Mouse (Mus musculus): ENCODE data around the gene Hivep3. TPM values are rescaled to one million over a fixed set of nuclear protein-coding genes. Genes with fewer than 3 reads are reported as not detected.

Hivep3 gene
- total RNA-seq, 4 experiments from 2014 or later, result 8.1 to 28.5 (median 18.5) TPM

DNA sequence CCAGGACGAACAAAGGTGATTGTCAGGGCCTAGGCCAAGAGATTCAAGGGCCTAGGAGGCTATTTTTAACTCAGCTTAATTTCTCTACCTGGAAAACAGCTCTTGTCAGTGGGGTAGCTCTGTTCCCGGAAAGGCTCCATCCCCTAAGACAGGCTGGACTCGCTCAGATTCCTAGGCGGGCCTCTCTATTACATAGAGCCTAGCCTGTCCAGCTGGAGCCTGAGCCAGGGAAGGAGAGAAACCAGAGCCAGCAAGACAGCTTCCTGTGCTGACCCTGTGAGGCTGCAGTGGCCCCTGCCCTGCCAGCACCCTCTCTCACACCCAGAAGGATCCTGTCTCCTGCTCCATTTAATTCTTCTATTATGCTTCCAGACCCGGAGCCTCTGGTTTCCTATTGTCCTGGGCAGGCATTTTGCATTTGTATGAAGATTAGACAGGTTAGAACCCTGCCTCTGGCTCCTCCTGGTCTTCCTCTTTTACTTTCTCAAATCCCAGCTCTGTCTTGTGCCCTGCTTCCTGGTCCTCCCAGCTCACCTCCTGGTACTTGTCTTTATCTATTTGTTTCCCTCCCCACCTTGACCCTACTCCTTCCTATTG, 425.2 kb downstream of the Hivep3 start:
- DNase-seq, result no peak

DNA sequence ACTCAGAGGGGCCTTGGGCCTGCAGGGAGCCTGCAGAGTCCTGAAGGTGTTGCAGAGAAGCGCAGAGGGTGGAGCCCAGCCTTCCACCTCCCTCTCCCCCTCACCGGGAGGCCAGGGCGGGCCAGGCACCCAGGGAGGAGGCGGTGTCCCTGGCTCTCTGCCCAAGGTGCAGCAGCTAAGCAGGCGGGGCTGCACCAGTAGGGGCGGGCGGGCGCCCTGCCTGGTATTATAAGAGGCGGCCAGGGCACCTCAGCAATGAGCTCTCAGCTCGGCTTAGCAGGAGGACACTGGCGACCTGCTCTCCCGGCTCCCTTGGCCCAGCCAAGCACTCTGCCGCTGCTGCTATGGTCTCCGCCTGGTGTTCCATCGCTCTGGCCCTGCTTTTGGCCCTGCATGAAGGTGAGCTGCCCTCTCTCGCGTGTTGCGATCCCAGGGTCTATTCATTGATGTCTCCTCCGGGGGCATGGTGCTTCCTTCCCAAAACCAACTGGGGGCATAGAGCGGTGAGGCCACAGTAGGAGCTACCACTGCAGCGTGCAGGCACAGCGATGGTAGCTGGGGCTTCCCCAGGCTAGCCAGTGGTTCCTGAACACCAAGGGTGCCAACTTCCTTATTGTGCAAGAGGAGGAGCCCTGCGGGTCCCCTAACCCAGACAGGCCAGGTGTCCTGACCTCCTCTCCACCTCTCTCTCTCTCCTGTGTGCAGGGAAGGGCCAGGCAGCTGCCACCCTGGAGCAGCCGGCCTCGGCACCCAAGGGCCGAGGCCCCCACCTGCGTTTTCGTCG, 427.8 kb downstream of the Hivep3 start, which contains the start of gene Edn2:
Gene Edn2 (plus strand): TSS at position 41 of the 784 bp plus-strand sequence.
- DNase-seq, result peak; percentile 81

DNA sequence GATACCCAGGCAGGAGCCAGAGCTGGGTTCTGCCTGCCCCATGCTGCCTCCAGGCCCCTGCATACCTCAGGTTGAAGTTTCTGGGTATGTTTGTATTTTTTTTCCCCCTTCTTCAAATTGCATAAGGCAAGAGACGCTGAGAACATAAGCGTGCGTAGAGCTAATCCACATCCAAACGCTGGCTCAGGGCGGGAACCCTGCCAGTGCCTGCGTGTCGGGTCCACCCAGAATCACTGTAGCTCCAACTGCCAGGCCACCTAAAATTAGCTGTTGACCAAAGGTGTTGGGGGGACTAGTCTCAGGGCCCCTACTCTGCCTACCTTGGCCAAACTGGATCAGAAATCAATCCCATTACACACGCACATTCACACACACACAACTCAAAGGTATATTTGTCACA, 429.0 kb downstream of the Hivep3 start:
- DNase-seq, result no peak

DNA sequence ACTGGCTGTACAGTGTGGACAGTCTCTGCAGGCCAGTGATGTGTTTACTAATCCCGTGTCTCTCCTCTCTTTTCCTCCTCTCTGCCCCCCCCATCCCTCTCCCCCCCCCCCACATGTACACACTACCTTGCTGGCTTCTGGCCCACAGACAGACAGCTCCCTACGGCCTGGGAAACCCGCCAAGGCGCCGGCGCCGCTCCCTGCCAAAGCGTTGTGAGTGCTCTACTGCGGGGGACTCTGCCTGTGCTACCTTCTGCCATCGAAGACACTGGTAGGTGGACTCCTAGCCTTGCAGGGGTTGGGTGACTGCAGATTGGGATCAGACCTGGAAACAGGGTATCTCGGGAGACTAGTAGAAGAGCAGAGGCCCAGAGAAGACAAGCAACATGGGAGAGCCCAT, 429.7 kb downstream of the Hivep3 start:
- DNase-seq, result no peak

DNA sequence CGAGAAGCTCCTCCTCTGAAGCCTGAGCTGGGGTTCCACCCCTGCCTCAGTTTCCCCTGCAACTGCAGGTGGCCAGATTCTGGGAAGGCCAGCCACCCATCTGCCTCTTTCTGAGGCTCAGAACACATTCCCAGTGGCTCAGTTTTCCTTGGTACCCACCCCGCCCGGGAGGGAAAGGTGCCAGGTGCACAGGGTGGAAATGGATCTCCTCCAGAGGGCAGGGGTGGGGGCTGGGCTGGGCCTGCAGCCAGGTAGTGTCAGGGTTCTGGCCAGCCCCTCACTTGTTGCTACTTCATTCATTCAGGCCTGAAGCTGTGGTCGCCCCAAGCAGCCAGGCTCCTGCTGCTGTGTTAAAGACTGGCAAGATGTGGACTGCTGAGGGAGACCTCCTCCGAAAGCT, 430.7 kb downstream of the Hivep3 start:
- DNase-seq, result no peak

DNA sequence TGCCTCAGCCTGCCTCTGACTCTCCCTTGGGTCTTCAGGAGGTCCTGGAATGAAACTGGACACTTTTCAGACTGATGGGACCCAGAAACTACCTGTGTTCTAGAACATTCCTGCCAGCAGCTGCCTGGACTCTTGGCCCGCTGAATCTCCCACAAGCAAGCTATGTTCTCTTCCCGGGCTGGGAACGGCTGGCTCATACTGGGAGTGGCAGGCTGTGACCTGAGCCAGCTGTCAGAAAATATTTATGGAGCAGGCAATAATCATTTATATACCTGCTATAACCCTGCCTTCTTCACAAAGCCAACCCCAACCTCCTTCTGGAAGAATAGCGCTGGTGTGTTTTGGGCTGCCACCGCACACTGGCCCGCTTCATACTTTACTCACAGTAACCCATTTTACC, 434.2 kb downstream of the Hivep3 start:
- DNase-seq, result no peak

DNA sequence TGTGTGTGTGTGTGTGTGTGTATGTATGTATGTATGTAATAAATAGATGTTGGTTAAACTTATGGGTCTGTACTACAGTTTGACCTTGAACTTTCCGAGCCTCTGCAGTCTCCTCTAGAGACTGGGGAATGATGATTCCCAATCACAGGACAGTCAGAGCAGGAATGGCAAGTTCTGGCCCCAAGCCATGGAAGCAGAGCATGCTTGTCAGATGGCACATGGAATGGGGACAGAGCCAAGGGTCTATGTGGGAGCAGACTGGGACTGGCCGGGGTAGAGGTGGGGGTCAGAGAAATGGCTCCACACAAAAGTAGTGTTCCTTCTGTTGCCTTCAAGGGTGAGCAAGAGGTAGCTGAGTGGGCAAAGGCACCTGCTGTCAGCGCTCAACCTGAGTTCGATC, 434.8 kb downstream of the Hivep3 start:
- no peak for DNase-seq

DNA sequence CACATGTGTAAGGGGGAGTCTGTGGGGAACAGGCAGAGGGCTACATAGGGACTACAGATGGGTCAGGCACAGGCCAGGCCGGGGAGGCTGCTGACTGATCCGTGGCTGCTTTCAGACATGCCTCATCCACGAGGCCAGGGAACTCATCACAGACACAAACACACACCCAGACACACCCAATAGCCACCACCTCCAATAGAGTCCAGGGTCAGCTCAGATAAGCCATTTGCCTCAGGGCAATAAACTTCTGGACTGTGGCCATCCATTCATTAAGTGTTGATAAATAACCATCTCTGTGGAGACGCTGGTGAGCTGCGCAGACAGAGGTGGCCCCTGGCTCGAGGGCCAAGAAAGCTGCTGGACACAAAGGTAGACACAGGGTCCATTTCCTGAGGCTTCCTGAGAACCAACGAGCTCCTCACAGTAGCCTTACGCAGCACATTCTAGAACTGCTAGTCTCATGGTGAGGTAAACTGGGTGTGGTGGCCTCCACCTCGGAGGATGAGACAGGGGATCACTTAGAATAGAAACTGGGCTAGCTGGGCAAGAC, 436.9 kb downstream of the Hivep3 start:
- no peak for DNase-seq

DNA sequence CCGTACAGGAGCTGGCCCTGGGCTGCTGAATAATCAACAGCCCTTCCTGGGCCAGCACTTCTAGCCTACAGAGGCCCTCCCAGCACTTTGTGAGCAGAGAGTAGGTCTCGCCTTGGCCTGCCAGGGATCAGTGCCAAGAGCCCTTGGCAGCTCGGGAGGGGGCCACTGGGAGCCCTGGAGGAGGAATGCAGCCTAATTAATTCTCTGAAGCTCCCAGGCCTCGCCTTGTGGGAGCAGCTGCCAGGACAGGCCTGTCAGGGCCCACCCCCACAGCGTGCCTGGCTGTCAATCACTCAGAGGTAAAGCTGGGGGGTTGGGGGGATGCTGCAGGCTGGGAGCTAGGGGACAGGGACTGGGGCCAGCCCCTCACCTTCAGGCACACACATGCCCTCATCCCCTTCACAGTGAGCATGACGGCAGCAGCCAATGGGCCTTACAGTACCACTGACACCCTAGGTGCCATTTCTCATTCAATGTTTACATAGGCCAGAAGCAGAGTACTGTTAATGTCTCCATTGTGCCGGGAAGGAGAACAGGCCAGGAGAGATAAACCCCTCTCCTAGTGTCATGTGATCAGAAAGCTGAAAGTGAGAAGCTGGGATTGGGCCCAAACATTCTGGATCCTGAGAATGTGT, 438.6 kb downstream of the Hivep3 start:
- DNase-seq, result no peak

DNA sequence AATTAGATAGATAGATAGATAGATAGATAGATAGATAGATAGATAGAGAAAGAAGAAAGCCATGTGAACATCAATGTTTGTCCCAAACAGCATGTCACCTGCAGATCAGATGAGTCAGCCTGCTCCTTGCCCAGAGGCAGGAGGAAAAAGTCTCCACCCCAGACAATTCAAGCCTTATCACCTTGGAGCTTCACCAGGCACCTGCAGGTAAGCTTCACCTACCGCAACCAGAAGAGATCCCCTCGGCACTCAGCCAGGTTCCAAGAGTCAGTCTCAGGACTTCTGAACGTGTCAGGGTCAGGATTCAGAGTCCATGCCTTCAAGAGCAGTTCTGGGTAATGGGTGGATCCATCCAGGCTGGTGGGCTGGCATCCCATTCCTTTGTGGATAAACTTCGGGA, 445.5 kb downstream of the Hivep3 start:
- DNase-seq, result no peak

DNA sequence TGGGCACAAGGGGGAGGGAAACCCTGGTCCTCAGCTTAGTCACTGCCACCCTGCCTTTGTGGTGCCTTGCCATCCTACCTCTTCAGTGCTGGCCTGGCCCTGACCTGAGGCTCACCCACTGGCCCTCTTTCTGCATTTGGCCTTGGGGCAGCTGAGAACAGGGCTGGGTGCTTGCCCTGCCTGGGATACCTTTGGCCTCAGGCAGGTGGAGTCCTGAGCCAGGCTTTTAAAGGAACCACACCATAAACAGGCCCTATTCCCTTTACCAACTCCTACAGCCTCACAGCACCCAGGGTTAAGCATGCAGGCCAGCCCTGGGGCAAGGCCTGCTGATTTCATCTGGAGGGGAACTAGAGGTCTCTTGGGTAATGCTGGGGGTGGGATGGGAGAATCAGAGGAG, 447.0 kb downstream of the Hivep3 start:
- DNase-seq, result no peak

DNA sequence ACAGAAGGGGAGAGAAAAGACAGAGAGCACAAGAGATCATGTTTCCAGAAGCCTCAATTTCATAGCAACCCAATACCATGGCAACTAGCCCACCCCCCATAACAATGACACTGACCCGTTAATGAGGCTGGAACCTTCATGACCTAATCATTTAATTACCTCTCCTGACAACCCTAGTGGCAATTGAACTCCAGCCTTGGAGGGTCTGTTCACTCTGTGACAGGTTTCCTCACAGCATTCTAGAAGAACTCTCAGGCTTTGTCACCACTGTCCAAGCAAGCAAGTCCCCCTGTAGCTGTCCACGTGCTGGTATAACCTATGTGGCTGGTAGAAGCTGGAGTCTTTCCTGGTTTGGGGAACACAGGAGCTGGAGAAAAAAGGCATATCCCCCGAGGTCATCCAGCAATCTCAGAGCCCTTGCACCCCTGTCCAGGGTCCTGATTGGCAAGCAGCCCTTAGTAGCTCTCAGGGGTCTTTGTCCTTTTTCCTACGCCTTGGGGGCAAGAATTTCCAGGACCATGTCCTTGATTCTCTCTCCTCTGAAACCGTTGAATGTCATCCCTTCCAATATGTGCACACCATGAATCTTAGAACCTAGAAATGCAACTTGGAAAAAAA, 450.9 kb downstream of the Hivep3 start:
- DNase-seq, result no peak

DNA sequence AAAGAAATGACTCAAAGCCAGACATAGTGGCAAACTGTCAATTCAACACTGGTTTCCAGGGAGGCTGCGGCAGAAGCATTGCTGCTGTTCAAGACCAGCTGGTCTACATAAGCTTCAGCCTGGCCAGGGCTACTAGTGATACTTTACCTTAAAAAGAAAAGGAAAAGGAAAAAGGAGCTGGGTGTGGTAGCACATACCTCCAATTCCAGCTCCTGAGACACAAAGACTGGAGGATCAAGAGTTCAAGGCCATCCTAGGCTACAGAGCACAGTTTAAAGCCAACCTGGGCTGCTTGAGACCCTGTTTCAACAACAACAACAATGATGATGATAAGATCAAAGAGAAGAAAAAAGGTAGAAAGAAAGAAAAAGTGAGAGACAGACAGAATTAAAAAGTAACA, 452.9 kb downstream of the Hivep3 start:
- DNase-seq, result no peak

DNA sequence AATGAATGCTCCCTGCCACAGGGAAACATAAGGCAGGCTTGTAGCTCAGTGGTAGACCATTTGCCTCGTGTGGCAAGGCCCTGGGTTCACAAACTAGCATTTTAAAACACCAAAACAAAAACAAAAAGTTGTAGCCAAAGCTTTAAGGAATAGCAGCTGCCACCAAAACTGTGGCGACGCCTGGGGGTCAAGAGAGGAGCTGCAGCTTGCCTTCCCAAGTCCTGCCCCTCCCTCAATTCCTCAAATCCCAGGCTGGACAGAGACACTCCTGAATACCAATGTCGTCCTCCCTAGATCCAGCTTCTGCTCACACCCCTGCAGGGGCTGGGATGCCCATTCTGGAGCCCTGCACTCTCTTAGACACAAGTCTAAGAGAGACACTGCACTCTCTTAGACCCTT, 453.4 kb downstream of the Hivep3 start:
- no peak for DNase-seq

Other genes starting within 250 kb of the Hivep3 start
- gene Rimkla, start 241.2 kb upstream of the Hivep3 start, total RNA-seq (2022), result under 1 TPM; 0.29 to 0.59 (median 0.46) TPM
- 10 to 100 TPM; 36.4 to 54.2 (median 52.0) TPM for gene Foxj3, start 196.8 kb upstream of the Hivep3 start, total RNA-seq (2022)
- 10 to 100 TPM in 1 of 4 experiments, 1 to 10 TPM in 3; 8.7 to 10.2 (median 9.2) TPM for gene Frg2f1, start 194.3 kb upstream of the Hivep3 start, total RNA-seq (2022)
- under 1 TPM in 1 of 4 experiments, not detected in 3; 0.73 TPM for gene Guca2a, start 96.1 kb upstream of the Hivep3 start, total RNA-seq (2022)
- not detected for gene Guca2b, start 74.8 kb upstream of the Hivep3 start, total RNA-seq (2022)

Data from adrenal gland, adult 8-10 months (tissue).